Mouse (Mus musculus): ENCODE measurements at regions not wholly inside any gene's neighbourhood (a gene's known extent, or its start where the extent isn't known, plus 50 kb on each side); places are given as distances from the start of the nearest gene placed in this dataset.

DNA sequence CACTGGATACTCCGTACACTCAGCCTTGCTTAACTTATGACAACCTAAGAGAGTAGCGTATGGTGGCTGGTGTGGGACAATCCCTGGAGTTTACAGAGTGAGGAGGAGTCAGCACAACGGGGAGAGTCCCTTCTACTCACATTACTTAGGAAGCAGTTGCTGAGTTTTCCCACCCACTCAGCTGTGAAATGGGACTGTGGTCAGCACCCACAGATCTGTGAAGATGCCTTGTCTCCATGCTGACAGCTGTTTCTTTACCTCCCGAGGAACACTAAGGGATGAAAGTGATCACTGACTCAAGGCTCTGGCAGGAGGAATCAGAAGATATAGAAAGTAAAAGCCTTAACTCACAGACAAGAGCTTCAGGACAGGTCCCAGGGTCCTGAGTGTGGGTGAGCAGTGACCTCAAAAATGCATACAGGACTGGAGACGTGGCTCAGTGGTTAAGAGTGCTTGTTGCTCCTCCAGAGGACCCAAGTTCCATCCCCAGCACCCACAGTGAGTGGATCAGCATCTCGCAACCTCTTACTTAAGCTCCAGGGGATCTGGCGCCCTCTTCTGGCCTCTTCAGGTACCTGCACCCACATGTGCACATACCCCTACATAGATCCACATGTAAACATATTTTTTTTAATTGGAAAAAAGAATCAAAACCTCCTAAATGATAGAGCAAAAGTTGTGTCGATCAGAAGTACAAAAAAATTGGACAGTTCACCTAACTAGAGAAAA is 97.8 kb downstream of the Kctd15 start:
- no peak overlapping the region for H3K4me3 ChIP-seq (ENCODE audit: low read length)
- H3K9ac ChIP-seq (ENCODE audit: low read depth, low read length), result no peak overlapping the region
- WGBS, result 84% methylated on average over 8 of the region's 8 CpGs
- no peaks in the 10 kb centered on the region for H3K36me3 ChIP-seq (ENCODE audit: control insufficient read depth, insufficient read depth, low read length)
- 0 out of 2 replicates have a peak, but pooled peaks cover 4% of the 10 kb centered on the region for H3K9me3 ChIP-seq (ENCODE audit: control insufficient read depth, low read length)
- no peak overlapping the region for H3K4me2 ChIP-seq (ENCODE audit: low read depth, low read length)
- no peaks in the 10 kb centered on the region for H3K27me3 ChIP-seq (replicated peaks; ENCODE audit: control insufficient read depth, insufficient read depth, low read length)
- no peaks in the 10 kb centered on the region for H3K4me1 ChIP-seq (ENCODE audit: control insufficient read depth, insufficient read depth, low read length)
- no peak for ATAC-seq
- H3K27ac ChIP-seq (ENCODE audit: low read length), result no peak overlapping the region

DNA sequence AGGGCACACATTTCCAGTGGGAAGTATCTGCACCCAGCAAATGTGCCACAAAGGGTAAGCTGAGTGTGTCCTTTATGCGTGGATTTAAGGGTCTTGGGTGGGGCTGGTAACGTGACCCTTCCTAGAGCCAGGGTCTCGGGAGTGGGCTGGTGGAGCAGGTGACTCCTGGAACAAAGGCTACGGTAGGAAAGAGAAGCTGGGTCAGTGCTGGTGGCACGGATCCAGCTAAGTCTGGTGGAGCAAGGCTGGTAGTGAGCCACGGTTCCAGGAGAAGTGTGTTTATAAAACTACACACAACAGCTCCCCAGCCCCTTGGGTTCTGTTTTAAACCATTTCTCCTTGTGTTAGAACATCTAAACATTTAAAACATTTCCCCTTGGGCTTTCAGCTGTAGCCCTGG is 101.3 kb downstream of the Kctd15 start:
- H3K27ac ChIP-seq (ENCODE audit: low read length), result no peak overlapping the region
- H3K27me3 ChIP-seq (replicated peaks; ENCODE audit: control insufficient read depth, insufficient read depth, low read length), result no peaks in the 10 kb centered on the region
- 0 out of 2 replicates have a peak, but pooled peaks cover 4% of the 10 kb centered on the region for H3K9me3 ChIP-seq (ENCODE audit: control insufficient read depth, low read length)
- ATAC-seq, result no peak
- WGBS, result 59% methylated on average over 6 of the region's 6 CpGs
- H3K4me2 ChIP-seq (ENCODE audit: low read depth, low read length), result no peak overlapping the region
- no peaks in the 10 kb centered on the region for H3K4me1 ChIP-seq (ENCODE audit: control insufficient read depth, insufficient read depth, low read length)
- H3K36me3 ChIP-seq (ENCODE audit: control insufficient read depth, insufficient read depth, low read length), result no peaks in the 10 kb centered on the region
- no peak overlapping the region for H3K9ac ChIP-seq (ENCODE audit: low read depth, low read length)
- H3K4me3 ChIP-seq (ENCODE audit: low read length), result no peak overlapping the region

DNA sequence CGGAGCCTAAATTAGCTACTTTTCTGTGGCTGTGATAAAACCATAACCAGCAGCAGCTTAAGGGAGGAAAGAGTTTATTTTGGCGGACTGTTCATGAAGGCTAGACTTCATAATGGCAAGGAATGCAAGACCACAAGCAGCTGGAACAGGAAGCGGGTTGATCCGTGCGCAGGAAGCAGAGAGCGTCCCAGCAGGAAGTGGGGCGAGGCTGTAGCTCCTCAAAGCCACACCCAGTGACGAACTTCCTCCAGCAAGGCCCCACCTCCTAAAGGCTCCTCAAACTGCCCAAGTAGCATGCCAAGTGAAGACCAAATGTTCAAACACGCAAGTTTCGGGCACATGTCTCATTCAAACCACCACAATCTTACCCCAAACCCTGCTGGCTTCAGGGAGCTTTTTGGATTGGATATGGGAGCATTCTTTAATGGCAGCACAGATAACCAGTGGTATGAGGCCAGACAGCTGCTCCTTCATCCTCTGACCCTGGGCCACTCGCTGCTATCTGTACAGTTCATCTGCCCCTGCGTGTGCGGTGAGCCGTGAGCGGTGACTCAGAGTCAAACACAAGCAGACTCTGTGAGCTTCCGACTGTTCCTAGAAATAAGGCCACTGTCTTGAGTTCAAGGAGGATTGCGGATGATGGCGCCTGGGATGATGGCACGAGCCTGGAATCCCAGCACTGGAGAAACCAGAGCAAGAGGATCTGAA is 109.8 kb downstream of the Kctd15 start:
- Histone ChIP-seq H3K4me2 (ENCODE audit: low read depth, low read length) (no peak overlapping the region), H3K9ac (ENCODE audit: low read depth, low read length) (no peak overlapping the region), H3K36me3 (ENCODE audit: control insufficient read depth, insufficient read depth, low read length) (no peaks in the 10 kb centered on the region), H3K27ac (ENCODE audit: low read length) (no peak overlapping the region), H3K27me3 (replicated peaks; ENCODE audit: control insufficient read depth, insufficient read depth, low read length) (no peaks in the 10 kb centered on the region), H3K9me3 (ENCODE audit: control insufficient read depth, low read length) (no peaks in the 10 kb centered on the region), H3K4me1 (ENCODE audit: control insufficient read depth, insufficient read depth, low read length) (no peaks in the 10 kb centered on the region), H3K4me3 (ENCODE audit: low read length) (no peak overlapping the region)
- WGBS, result 83% methylated on average over 19 of the region's 19 CpGs
- ATAC-seq, result no peak

GRCm38 (mm10) chr7:34545906-34546305 is 110.6 kb downstream of the Kctd15 start:
- Histone ChIP-seq H3K9ac (ENCODE audit: low read depth, low read length) (no peak overlapping the region), H3K4me1 (ENCODE audit: control insufficient read depth, insufficient read depth, low read length) (0 out of 2 replicates have a peak, but pooled peaks cover 3% of the 10 kb centered on the region), H3K4me2 (ENCODE audit: low read depth, low read length) (no peak overlapping the region), H3K4me3 (ENCODE audit: low read length) (no peak overlapping the region), H3K27ac (ENCODE audit: low read length) (no peak overlapping the region), H3K36me3 (ENCODE audit: control insufficient read depth, insufficient read depth, low read length) (no peaks in the 10 kb centered on the region), H3K9me3 (ENCODE audit: control insufficient read depth, low read length) (no peaks in the 10 kb centered on the region), H3K27me3 (replicated peaks; ENCODE audit: control insufficient read depth, insufficient read depth, low read length) (no peaks in the 10 kb centered on the region)
- ATAC-seq, result no peak
- 87% methylated on average over 11 of the region's 11 CpGs for WGBS

GRCm38 (mm10) chr7:34541906-34542305 is 114.6 kb downstream of the Kctd15 start:
- ATAC-seq, result no peak
- no peak overlapping the region for H3K4me2 ChIP-seq (ENCODE audit: low read depth, low read length)
- no peak overlapping the region for H3K9ac ChIP-seq (ENCODE audit: low read depth, low read length)
- H3K27me3 ChIP-seq (replicated peaks; ENCODE audit: control insufficient read depth, insufficient read depth, low read length), result no peaks in the 10 kb centered on the region
- H3K36me3 ChIP-seq (ENCODE audit: control insufficient read depth, insufficient read depth, low read length), result no peaks in the 10 kb centered on the region
- no peak overlapping the region for H3K4me3 ChIP-seq (ENCODE audit: low read length)
- 82% methylated on average over 4 of the region's 4 CpGs for WGBS
- no peaks in the 10 kb centered on the region for H3K9me3 ChIP-seq (ENCODE audit: control insufficient read depth, low read length)
- H3K4me1 ChIP-seq (ENCODE audit: control insufficient read depth, insufficient read depth, low read length), result 0 out of 2 replicates have a peak, but pooled peaks cover 3% of the 10 kb centered on the region
- no peak overlapping the region for H3K27ac ChIP-seq (ENCODE audit: low read length)

DNA sequence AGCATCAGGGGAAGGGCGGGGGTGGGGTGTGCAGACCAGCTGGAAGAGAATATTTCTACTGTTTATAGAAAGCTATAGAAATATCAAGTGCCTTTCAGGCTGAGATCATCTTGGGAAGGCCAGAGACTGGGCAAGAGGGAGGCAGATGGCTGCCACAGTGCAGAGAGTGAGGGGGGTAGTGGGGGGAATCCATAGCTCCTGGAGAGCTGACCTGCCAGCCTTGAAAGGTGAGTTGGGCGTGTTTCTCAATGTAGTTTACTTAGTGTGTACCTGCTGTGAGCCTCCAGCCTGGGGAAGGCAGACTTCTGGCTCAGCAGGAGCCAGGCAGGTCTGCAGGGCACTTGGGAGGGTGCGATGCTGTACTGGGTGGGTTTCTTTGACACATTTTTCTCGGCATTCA is 115.5 kb downstream of the Kctd15 start:
- no peak overlapping the region for H3K4me3 ChIP-seq (ENCODE audit: low read length)
- H3K9me3 ChIP-seq (ENCODE audit: control insufficient read depth, low read length), result no peaks in the 10 kb centered on the region
- no peak overlapping the region for H3K4me2 ChIP-seq (ENCODE audit: low read depth, low read length)
- H3K27ac ChIP-seq (ENCODE audit: low read length), result 0 out of 2 replicates have a peak overlapping the region, but pooled peaks have one; percentile 7
- no peaks in the 10 kb centered on the region for H3K36me3 ChIP-seq (ENCODE audit: control insufficient read depth, insufficient read depth, low read length)
- H3K27me3 ChIP-seq (replicated peaks; ENCODE audit: control insufficient read depth, insufficient read depth, low read length), result no peaks in the 10 kb centered on the region
- WGBS, result 50% methylated on average over 4 of the region's 4 CpGs
- H3K9ac ChIP-seq (ENCODE audit: low read depth, low read length), result no peak overlapping the region
- 0 out of 2 replicates have a peak, but pooled peaks cover 3% of the 10 kb centered on the region for H3K4me1 ChIP-seq (ENCODE audit: control insufficient read depth, insufficient read depth, low read length)
- ATAC-seq, result peak; percentile 36; the same call in 1 of the 2 replicates

DNA sequence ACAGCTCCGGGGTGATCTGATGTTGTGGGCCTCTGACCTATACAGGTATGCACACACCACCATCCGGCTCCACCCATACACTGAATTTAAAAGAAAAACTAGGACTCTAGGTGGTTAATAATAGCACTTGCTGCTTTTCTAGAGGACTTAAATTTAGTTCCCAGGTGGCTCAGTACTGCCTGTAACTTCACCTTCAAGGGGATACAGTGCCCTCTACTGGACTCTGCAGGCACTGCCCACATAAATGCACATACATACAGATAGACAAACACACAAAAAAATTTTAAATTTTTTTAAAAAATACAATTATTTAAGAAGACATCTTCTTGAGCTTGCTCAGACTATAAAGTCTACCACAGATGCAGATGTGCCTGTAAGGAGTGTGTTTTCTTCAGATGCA is 116.7 kb downstream of the Kctd15 start:
- H3K4me1 ChIP-seq (ENCODE audit: control insufficient read depth, insufficient read depth, low read length), result 0 out of 2 replicates have a peak, but pooled peaks cover 3% of the 10 kb centered on the region
- no peak for ATAC-seq
- no peaks in the 10 kb centered on the region for H3K9me3 ChIP-seq (ENCODE audit: control insufficient read depth, low read length)
- no peaks in the 10 kb centered on the region for H3K36me3 ChIP-seq (ENCODE audit: control insufficient read depth, insufficient read depth, low read length)
- H3K27ac ChIP-seq (ENCODE audit: low read length), result no peak overlapping the region
- WGBS, result 98% methylated on average over 2 of the region's 2 CpGs
- H3K4me2 ChIP-seq (ENCODE audit: low read depth, low read length), result no peak overlapping the region
- no peaks in the 10 kb centered on the region for H3K27me3 ChIP-seq (replicated peaks; ENCODE audit: control insufficient read depth, insufficient read depth, low read length)
- H3K4me3 ChIP-seq (ENCODE audit: low read length), result no peak overlapping the region
- no peak overlapping the region for H3K9ac ChIP-seq (ENCODE audit: low read depth, low read length)

- ATAC-seq, result no peak
- Histone ChIP-seq H3K9me3 (ENCODE audit: control insufficient read depth, low read length) (no peaks in the 10 kb centered on the region), H3K27ac (ENCODE audit: low read length) (no peak overlapping the region), H3K27me3 (replicated peaks; ENCODE audit: control insufficient read depth, insufficient read depth, low read length) (no peaks in the 10 kb centered on the region), H3K36me3 (ENCODE audit: control insufficient read depth, insufficient read depth, low read length) (no peaks in the 10 kb centered on the region), H3K4me3 (ENCODE audit: low read length) (no peak overlapping the region), H3K4me2 (ENCODE audit: low read depth, low read length) (no peak overlapping the region), H3K9ac (ENCODE audit: low read depth, low read length) (no peak overlapping the region), H3K4me1 (ENCODE audit: control insufficient read depth, insufficient read depth, low read length) (0 out of 2 replicates have a peak, but pooled peaks cover 3% of the 10 kb centered on the region)
- WGBS, result 88% methylated on average over 20 of the region's 20 CpGs
Measured at GRCm38 (mm10) chr7:34538310-34539055, 118.0 kb downstream of the Kctd15 start.

GRCm38 (mm10) chr7:34537122-34537521 is 119.4 kb downstream of the Kctd15 start:
- no peak for ATAC-seq
- Histone ChIP-seq H3K4me1 (ENCODE audit: control insufficient read depth, insufficient read depth, low read length) (0 out of 2 replicates have a peak, but pooled peaks cover 3% of the 10 kb centered on the region), H3K36me3 (ENCODE audit: control insufficient read depth, insufficient read depth, low read length) (no peaks in the 10 kb centered on the region), H3K9ac (ENCODE audit: low read depth, low read length) (no peak overlapping the region), H3K27me3 (replicated peaks; ENCODE audit: control insufficient read depth, insufficient read depth, low read length) (no peaks in the 10 kb centered on the region), H3K4me3 (ENCODE audit: low read length) (no peak overlapping the region), H3K4me2 (ENCODE audit: low read depth, low read length) (no peak overlapping the region), H3K27ac (ENCODE audit: low read length) (no peak overlapping the region), H3K9me3 (ENCODE audit: control insufficient read depth, low read length) (no peaks in the 10 kb centered on the region)
- WGBS, result 81% methylated on average over 9 of the region's 9 CpGs
